Mouse (Mus musculus) lung, embryonic 16.5 days (tissue): ENCODE results near the gene Cntfr. TPM values are rescaled to one million over a fixed set of nuclear protein-coding genes. Genes with fewer than 3 reads are reported as not detected.

Source experiments
- ATAC-seq: fragments of 200-750 bp; cut with Nextera tagmentation; 2 replicates; pipeline ENCODE4 v1.8.0; 2017; ENCODE audit warnings: low read depth, mild to moderate bottlenecking, moderate library complexity
- H3K27ac ChIP-seq: fragments of 300-500 bp; sonication (generic); 2 replicates; pipeline ENCODE4 v1.5.1; 2014; ENCODE audit warnings: mild to moderate bottlenecking, control low read depth, low read length
- H3K27me3 ChIP-seq: fragments of 300-500 bp; sonication (generic); 2 replicates; pipeline ENCODE4 v1.6.1; 2014; ENCODE audit warnings: low read depth, low read length, mixed read lengths; ENCODE audit not compliant: control insufficient read depth, insufficient read depth
- H3K36me3 ChIP-seq: fragments of 300-500 bp; sonication (generic); 2 replicates; pipeline ENCODE4 v1.6.1; 2014; ENCODE audit warnings: low read length; ENCODE audit not compliant: control insufficient read depth, insufficient read depth
- H3K4me1 ChIP-seq: fragments of 300-500 bp; sonication (generic); replicated peaks from 2 replicates; pipeline ENCODE4 v1.6.1; 2014; ENCODE audit warnings: low read length, mixed read lengths; ENCODE audit not compliant: control insufficient read depth, insufficient read depth
- H3K4me2 ChIP-seq: fragments of 300-500 bp; sonication (generic); 2 replicates; pipeline ENCODE4 v1.6.1; 2014; ENCODE audit warnings: low read depth, low read length, control low read depth
- H3K4me3 ChIP-seq: fragments of 300-500 bp; sonication (generic); 2 replicates; pipeline ENCODE4 v1.5.1; 2014; ENCODE audit warnings: mild to moderate bottlenecking, low read length, control low read depth
- H3K9ac ChIP-seq: fragments of 300-500 bp; sonication (generic); 2 replicates; pipeline ENCODE4 v1.6.1; 2014; ENCODE audit warnings: low read length, control low read depth
- H3K9me3 ChIP-seq: fragments of 300-500 bp; sonication (generic); 2 replicates; pipeline ENCODE4 v1.6.1; 2016; ENCODE audit warnings: low read length; ENCODE audit not compliant: control insufficient read depth
- WGBS: fragments of 180-500 bp; shearing (Covaris S2); extraction: QIAGEN DNeasy Blood & Tissue Kit; methylation state at CpG from one replicate; pipeline ENCODE4 v1.1.7; 2014; 5-methylcytosine and 5-hydroxymethylcytosine counted together
- polyA plus RNA-seq: library from polyadenylated mRNA; unstranded; fragments of >200 nt; fragmentation: Nextera tagmentation; extraction: Ambion mirVana; gene quantifications from 2 replicates; pipeline ENCODE4 v1.2.1, GENCODE M21; 2015

Cntfr gene
- polyA plus RNA-seq, 1 experiment from 2014 or later = 8.4 TPM

- Histone ChIP-seq H3K4me3 (no peak overlapping the region), H3K9ac (no peak overlapping the region), H3K4me2 (no peak overlapping the region), H3K27me3 (no peaks in the 10 kb centered on the region), H3K36me3 (no peaks in the 10 kb centered on the region), H3K4me1 (peaks cover 41% of the 10 kb centered on the region), H3K27ac (peak overlapping the region; percentile 55), H3K9me3 (no peaks in the 10 kb centered on the region)
- 41% methylated on average over 17 of the region's 17 CpGs for WGBS
- no peak for ATAC-seq
Measured at GRCm38 (mm10) chr4:41676248-41677005, 20.5 kb downstream of the Cntfr start.

GRCm38 (mm10) chr4:41673186-41673585 is 23.7 kb downstream of the Cntfr start:
- 61% methylated on average over 19 of the region's 19 CpGs for WGBS
- no peak overlapping the region for H3K4me2 ChIP-seq
- no peak overlapping the region for H3K27ac ChIP-seq
- H3K9me3 ChIP-seq = no peaks in the 10 kb centered on the region
- no peak for ATAC-seq
- H3K9ac ChIP-seq = no peak overlapping the region
- H3K27me3 ChIP-seq = no peaks in the 10 kb centered on the region
- no peak overlapping the region for H3K4me3 ChIP-seq
- H3K4me1 ChIP-seq = peaks cover 30% of the 10 kb centered on the region
- no peaks in the 10 kb centered on the region for H3K36me3 ChIP-seq

- no peak for ATAC-seq
- Histone ChIP-seq H3K4me3 (no peak overlapping the region), H3K4me2 (no peak overlapping the region), H3K27ac (no peak overlapping the region), H3K4me1 (peaks cover 26% of the 10 kb centered on the region), H3K9me3 (no peaks in the 10 kb centered on the region), H3K27me3 (no peaks in the 10 kb centered on the region), H3K9ac (no peak overlapping the region), H3K36me3 (no peaks in the 10 kb centered on the region)
- 41% methylated on average over 8 of the region's 8 CpGs for WGBS
Measured at GRCm38 (mm10) chr4:41672522-41672963, 24.3 kb downstream of the Cntfr start.

- Histone ChIP-seq H3K4me1 (peaks cover 21% of the 10 kb centered on the region), H3K27ac (no peak overlapping the region), H3K9ac (no peak overlapping the region), H3K4me3 (no peak overlapping the region), H3K9me3 (no peaks in the 10 kb centered on the region), H3K4me2 (no peak overlapping the region), H3K27me3 (no peaks in the 10 kb centered on the region), H3K36me3 (no peaks in the 10 kb centered on the region)
- WGBS = 48% methylated on average over 8 of the region's 8 CpGs
- no peak for ATAC-seq
Measured at GRCm38 (mm10) chr4:41671963-41672480, 24.9 kb downstream of the Cntfr start.

GRCm38 (mm10) chr4:41671500-41671899 is 25.4 kb downstream of the Cntfr start:
- Histone ChIP-seq H3K4me3 (no peak overlapping the region), H3K4me1 (peaks cover 16% of the 10 kb centered on the region), H3K27me3 (no peaks in the 10 kb centered on the region), H3K36me3 (no peaks in the 10 kb centered on the region), H3K4me2 (no peak overlapping the region), H3K27ac (no peak overlapping the region), H3K9me3 (no peaks in the 10 kb centered on the region), H3K9ac (no peak overlapping the region)
- WGBS = 39% methylated on average over 5 of the region's 5 CpGs
- no peak for ATAC-seq

- 79% methylated on average over 18 of the region's 18 CpGs for WGBS
- no peaks in the 10 kb centered on the region for H3K36me3 ChIP-seq
- no peaks in the 10 kb centered on the region for H3K9me3 ChIP-seq
- no peak for ATAC-seq
- no peak overlapping the region for H3K4me3 ChIP-seq
- H3K27ac ChIP-seq = no peak overlapping the region
- H3K27me3 ChIP-seq = no peaks in the 10 kb centered on the region
- no peak overlapping the region for H3K4me2 ChIP-seq
- H3K4me1 ChIP-seq = peaks cover 10% of the 10 kb centered on the region
- no peak overlapping the region for H3K9ac ChIP-seq
Measured at GRCm38 (mm10) chr4:41670836-41671235, 26.1 kb downstream of the Cntfr start.

GRCm38 (mm10) chr4:41666646-41667045 is 30.2 kb downstream of the Cntfr start:
- peaks cover 11% of the 10 kb centered on the region for H3K4me1 ChIP-seq
- no peaks in the 10 kb centered on the region; the same call in 1 of the 2 replicates for H3K36me3 ChIP-seq
- no peaks in the 10 kb centered on the region for H3K27me3 ChIP-seq
- H3K4me3 ChIP-seq = no peak overlapping the region
- 82% methylated on average over 11 of the region's 11 CpGs for WGBS
- H3K27ac ChIP-seq = no peak overlapping the region
- no peak for ATAC-seq
- H3K9ac ChIP-seq = no peak overlapping the region
- no peak overlapping the region for H3K4me2 ChIP-seq
- H3K9me3 ChIP-seq = no peaks in the 10 kb centered on the region

GRCm38 (mm10) chr4:41665009-41665675 is 31.7 kb downstream of the Cntfr start:
- no peak overlapping the region for H3K4me3 ChIP-seq
- H3K9ac ChIP-seq = peak overlapping the region; percentile 43; the same call in 1 of the 2 replicates
- no peaks in the 10 kb centered on the region; the same call in 1 of the 2 replicates for H3K36me3 ChIP-seq
- H3K9me3 ChIP-seq = no peaks in the 10 kb centered on the region
- no peaks in the 10 kb centered on the region for H3K27me3 ChIP-seq
- H3K4me1 ChIP-seq = peaks cover 11% of the 10 kb centered on the region
- H3K27ac ChIP-seq = no peak overlapping the region
- ATAC-seq = 0 out of 2 replicates have a peak, but pooled peaks have one; percentile 16
- WGBS = 7% methylated on average over 4 of the region's 8 CpGs
- H3K4me2 ChIP-seq = no peak overlapping the region

- Histone ChIP-seq H3K36me3 (no peaks in the 10 kb centered on the region; the same call in 1 of the 2 replicates), H3K4me1 (peaks cover 11% of the 10 kb centered on the region), H3K4me2 (no peak overlapping the region), H3K9ac (no peak overlapping the region), H3K9me3 (no peaks in the 10 kb centered on the region), H3K27me3 (no peaks in the 10 kb centered on the region), H3K27ac (no peak overlapping the region), H3K4me3 (no peak overlapping the region)
- 33% methylated on average over 7 of the region's 7 CpGs for WGBS
- 0 out of 2 replicates have a peak, but pooled peaks have one; percentile 4 for ATAC-seq
Measured at GRCm38 (mm10) chr4:41664533-41664932, 32.4 kb downstream of the Cntfr start.
